Mouse (Mus musculus): Measurements from ENCODE around the gene Mesp2.
A peak's percentile ranks its signal among the peaks of the same experiment; 100 is the strongest.
"Not testable (repeated sequence)": the region's sequence is repeated elsewhere in the genome, so short reads cannot be mapped to it uniquely, and the experiment has no call there.

Mesp2 gene

GRCm38 (mm10) chr7:79810611-79811506 is at the start of gene Mesp2:
TSS of gene Mesp2 (plus strand) at chr7:79810727.
- peak; percentile 74 for DNase-seq (ENCODE audit: low spot score)

GRCm38 (mm10) chr7:79761124-79761876 is 49.2 kb upstream of the Mesp2 start:
- no peak for DNase-seq (ENCODE audit: low spot score)

GRCm38 (mm10) chr7:79762106-79762505 is 48.4 kb upstream of the Mesp2 start:
- no peak for DNase-seq (ENCODE audit: low spot score)

- no peak for DNase-seq (ENCODE audit: low spot score)
These were observed 44.5 kb upstream of the Mesp2 start for GRCm38 (mm10) chr7:79765991-79766390.

GRCm38 (mm10) chr7:79769664-79770063 is 40.9 kb upstream of the Mesp2 start:
- DNase-seq (ENCODE audit: low spot score): no peak

- DNase-seq (ENCODE audit: low spot score): no peak
These were observed 38.7 kb upstream of the Mesp2 start for GRCm38 (mm10) chr7:79771561-79772512.

- peak; percentile 73 for DNase-seq (ENCODE audit: low spot score)
These were observed 29.6 kb upstream of the Mesp2 start for GRCm38 (mm10) chr7:79780647-79781626.

GRCm38 (mm10) chr7:79781826-79782515 is 28.6 kb upstream of the Mesp2 start:
- DNase-seq (ENCODE audit: low spot score): no peak

- DNase-seq (ENCODE audit: low spot score): no peak
These were observed 28.0 kb upstream of the Mesp2 start for GRCm38 (mm10) chr7:79782516-79782855.

GRCm38 (mm10) chr7:79786295-79786694 is 24.2 kb upstream of the Mesp2 start:
- peak; percentile 72 for DNase-seq (ENCODE audit: low spot score)

- DNase-seq (ENCODE audit: low spot score): not testable (repeated sequence)
These were observed 20.7 kb upstream of the Mesp2 start for GRCm38 (mm10) chr7:79789812-79790211.

- DNase-seq (ENCODE audit: low spot score): peak; percentile 46
These were observed 17.7 kb upstream of the Mesp2 start for GRCm38 (mm10) chr7:79792635-79793421.

GRCm38 (mm10) chr7:79793688-79794087 is 16.8 kb upstream of the Mesp2 start, which contains the start of gene Mesp1:
TSS of gene Mesp1 (minus strand) at chr7:79793788.
- no peak for DNase-seq (ENCODE audit: low spot score)

- no peak for DNase-seq (ENCODE audit: low spot score)
These were observed 11.9 kb upstream of the Mesp2 start for GRCm38 (mm10) chr7:79798606-79799005.

GRCm38 (mm10) chr7:79799048-79799447 is 11.5 kb upstream of the Mesp2 start:
- DNase-seq (ENCODE audit: low spot score): peak; percentile 85

GRCm38 (mm10) chr7:79799506-79799905 is 11.0 kb upstream of the Mesp2 start:
- no peak for DNase-seq (ENCODE audit: low spot score)

GRCm38 (mm10) chr7:79800336-79800735 is 10.2 kb upstream of the Mesp2 start:
- DNase-seq (ENCODE audit: low spot score): no peak

GRCm38 (mm10) chr7:79801391-79801790 is 9.1 kb upstream of the Mesp2 start:
- DNase-seq (ENCODE audit: low spot score): no peak

GRCm38 (mm10) chr7:79802037-79802436 is 8.5 kb upstream of the Mesp2 start:
- DNase-seq (ENCODE audit: low spot score): no peak
